Mouse (Mus musculus) gastrocnemius, postnatal 36 days (tissue): ENCODE measurements around the gene Coil. TPM values are rescaled to one million over a fixed set of nuclear protein-coding genes. Genes with fewer than 3 reads are reported as not detected.

Experiments used
- DNase-seq, 2 experiments: peaks; one replicate each; pipeline ENCODE4 v3.0.0; 2022
- intact Hi-C: fragments of 180-260 bp; cut with DNase I; formaldehyde crosslinking; loops from one replicate; pipeline ENCODE4 v1.15.1; 2025
- total RNA-seq, 2 experiments: library from RNA; stranded (reverse); gene quantifications; 2 replicates each; pipeline ENCODE4 v1.2.3; 2021

Gene Coil
- total RNA-seq, 2 experiments from 2014 or later: 3.3 to 3.8 TPM

GRCm38 (mm10) chr11:89000527-89000819 is 30.4 kb downstream of the Coil start:
- intact Hi-C loops: no loop called here
- no peak for DNase-seq

DNA sequence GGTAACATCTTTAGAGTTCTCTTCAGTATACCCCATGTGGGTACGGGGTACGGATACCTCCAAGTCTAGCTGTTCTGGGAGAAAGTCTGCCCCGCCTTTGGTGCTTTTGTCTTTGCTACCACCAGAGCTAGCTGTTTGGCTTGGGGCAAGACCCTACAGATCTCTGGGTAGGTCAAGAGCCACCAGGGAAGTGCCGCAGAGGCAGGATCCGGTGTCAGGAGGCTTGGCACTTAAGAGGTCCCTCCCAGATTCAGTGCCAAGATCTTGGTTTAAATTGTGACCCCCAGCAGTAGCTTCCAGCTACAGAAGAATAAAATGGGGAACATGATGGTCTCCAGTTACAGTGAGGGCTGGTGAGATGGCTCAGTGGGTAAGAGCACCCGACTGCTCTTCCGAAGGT is 31.5 kb downstream of the Coil start:
- intact Hi-C loops: no loop called here
- DNase-seq: no peak

DNA sequence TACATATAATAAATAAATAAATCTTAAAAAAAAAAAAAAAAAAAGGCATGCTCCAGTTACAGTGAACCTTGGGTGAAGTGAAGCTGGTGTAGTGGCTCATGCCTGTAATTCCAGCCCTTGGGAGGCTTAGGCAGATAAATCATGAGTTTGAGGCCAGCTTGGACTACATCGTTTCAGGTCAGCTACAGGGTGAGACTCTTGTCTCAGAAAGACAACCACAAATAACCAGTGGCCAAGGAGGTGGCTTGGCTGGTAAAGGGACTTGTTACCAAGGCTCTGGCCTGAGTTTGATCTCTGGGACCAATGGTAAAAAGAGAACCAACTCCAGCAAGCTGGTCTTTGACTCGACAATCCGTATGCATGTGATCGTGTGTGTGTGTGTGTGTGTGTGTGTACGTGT is 32.0 kb downstream of the Coil start:
- DNase-seq: no peak
- intact Hi-C loops: no loop called here

- DNase-seq: no peak
- intact Hi-C loops: no loop called here
Measured at GRCm38 (mm10) chr11:89002621-89003020, 32.6 kb downstream of the Coil start.

- no peak for DNase-seq
- intact Hi-C loops: no loop called here
Measured at GRCm38 (mm10) chr11:89003078-89003477, 33.0 kb downstream of the Coil start.

DNA sequence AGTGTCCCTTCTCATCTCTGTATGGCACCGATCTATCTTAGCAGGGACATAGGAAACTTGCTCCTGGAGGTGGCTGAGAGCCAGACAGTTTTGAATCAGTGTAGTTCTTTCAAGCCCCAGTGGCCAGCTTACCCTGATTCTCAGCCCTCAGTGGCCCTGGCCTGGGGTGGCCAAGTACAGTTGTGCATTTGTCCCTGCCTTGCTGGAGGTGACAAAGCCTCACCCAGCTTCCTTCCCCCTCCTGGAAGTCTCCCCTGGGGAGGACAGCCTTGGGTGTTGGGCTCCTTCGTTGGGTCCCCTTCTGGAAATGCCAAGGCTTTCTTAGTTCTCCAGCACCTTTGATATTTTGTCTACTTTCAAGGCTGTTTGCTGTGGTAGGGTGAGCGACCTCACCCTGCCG is 33.7 kb downstream of the Coil start:
- DNase-seq: no peak
- intact Hi-C loops: no loop called here

GRCm38 (mm10) chr11:89005473-89005872 is 35.4 kb downstream of the Coil start:
- intact Hi-C loops: no loop called here
- no peak for DNase-seq

GRCm38 (mm10) chr11:89006404-89006803 is 36.4 kb downstream of the Coil start:
- no peak for DNase-seq
- intact Hi-C loops: no loop called here

DNA sequence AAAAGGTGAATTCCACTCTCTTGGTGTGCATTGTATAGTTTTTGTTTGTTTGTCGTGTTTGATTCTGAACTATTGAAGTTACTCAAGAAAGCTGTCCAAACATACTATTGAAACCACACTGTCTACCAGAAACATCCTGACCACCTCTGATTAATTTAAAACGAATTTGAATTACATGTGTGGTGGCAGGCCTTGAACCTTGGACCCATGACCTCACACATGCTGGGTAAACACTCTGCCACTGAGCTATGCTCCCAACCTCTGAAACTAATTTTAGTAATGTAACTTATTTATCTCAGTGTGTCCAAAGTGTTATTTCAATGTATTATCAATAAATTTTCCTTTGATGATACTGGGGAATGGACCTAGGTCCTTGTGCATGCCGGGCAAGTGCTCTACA is 37.5 kb downstream of the Coil start:
- intact Hi-C loops: no loop called here

GRCm38 (mm10) chr11:89009066-89009465 is 39.0 kb downstream of the Coil start:
- DNase-seq: no peak
- intact Hi-C loops: no loop called here

More for the DNA sequence above, 37.5 kb downstream of the Coil start:
- DNase-seq: no peak

DNA sequence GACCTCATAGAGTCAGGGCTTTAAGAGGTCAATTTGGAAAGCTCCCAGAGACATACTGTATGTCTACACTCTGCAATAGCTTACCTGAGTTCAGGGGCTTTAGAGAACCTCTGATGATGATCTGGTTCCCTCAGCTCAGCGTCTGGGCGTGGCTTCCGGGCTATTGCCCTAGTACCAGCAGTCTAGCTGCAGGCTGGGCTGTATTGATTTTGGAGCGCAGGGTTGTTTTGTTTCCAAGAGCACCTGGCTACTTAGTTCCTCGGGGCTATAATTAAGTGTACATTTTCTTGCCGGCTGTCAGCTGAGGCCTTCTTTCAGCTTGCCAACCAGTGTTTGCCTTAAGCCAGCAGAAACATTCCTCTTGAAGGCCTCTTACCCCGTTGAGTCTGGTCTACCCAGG is 39.4 kb downstream of the Coil start:
- no peak for DNase-seq
- intact Hi-C loops: no loop called here

- DNase-seq: no peak
- intact Hi-C loops: no loop called here
Measured at GRCm38 (mm10) chr11:89012241-89012640, 42.2 kb downstream of the Coil start.

DNA sequence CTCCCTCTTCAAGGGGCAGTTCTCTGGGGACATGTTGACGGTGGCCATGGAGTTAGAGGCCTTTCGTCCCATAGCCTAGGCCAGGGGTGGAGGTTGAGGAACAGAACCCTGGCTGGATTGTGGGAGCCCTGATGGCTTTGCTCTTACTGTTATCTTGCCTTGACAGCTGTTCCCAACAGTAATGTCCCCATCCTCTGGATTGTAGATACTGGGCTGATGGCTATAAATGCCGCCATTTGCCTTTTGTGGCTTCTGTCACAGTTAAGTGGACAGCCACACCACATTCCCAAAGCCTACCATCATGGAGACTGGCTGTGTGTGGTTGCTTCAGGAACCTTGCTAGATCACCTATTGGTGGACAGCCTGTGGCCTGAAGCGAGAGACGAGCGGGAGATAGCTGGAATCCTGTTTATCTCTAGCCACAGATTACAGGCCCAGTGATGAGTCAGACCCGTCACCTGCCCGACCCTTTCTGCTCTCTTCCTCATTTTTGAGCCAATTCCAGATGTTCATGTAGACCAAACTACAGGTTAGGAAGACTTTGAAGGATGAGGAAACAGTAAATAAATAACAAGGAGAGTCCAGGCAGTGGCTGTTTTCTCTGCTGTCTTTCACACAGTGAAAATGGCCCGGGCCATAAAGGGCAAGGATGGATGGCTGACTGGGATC is 47.6 kb downstream of the Coil start:
- intact Hi-C loops: no loop called here
- no peak for DNase-seq

DNA sequence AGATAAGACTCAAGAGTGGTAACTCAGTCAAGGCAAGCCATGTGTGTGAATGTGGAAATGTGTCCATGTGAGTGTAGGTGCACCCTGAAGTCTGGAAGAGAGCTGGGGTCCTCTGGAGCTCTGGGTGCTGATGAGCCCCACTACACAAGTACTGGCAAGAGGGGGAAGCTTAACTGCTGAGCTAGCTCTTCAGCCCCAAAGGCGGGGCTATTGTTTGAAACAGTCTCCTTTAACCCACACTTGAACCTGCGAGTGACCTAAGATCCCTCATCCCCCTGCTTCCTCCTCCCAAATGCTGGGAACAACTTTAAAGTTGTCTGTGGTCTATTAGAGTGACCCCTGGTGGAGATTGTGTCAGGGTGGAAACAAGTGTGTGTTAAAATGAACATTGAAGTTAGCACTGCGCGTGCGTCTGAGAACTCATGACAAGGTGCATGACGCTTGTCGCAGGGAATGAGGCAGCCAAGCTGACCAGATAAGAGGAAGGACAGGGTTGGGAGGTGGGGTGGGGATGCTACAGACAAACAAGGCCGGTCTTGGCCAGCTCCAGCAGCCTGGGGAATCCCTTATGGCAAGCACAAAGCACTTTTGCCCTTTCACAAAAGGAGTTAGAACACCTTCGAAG is 50.7 kb downstream of the Coil start:
- intact Hi-C loops: no loop called here
- DNase-seq: no peak

DNA sequence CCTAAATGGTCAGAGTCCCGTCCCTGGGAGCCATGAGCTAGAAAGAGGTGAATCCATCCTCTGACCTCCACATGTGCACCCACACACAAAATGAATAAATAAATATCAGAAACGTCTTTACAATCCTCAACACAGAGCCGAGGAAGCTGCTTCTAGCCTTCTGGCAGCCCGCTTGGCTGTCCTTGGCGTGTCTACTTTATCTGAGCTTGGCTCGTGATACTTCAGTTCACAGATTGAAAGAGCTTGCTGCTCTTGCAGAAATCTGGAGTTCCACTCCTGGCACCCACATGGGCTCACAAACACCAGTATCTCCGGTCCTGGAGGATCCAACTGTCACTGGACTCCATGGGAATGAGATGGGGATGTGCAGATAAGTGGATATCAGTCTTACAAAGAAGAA is 51.6 kb downstream of the Coil start:
- intact Hi-C loops: no loop called here
- DNase-seq: no peak

GRCm38 (mm10) chr11:89022120-89022731 is 52.2 kb downstream of the Coil start:
- DNase-seq: no peak
- intact Hi-C loops: no loop called here

DNA sequence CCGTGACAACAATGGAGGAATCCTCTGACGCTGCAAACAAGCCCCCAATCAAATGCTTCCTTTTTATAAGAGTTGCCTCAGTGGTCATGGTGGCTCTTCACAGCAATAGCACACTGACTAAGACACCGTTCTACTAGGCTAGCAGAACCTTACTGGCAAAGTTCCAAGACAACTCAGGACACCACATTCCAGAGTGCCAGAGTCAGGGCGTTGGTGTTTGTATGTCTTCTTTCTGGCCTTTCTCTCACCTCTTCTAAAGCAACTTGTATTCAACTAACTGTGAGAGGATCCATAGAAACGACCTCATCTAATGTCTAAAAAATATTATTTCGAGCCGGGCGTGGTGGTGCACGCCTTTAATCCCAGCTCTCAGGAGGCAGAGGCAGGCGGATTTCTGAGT is 53.4 kb downstream of the Coil start:
- intact Hi-C loops: no loop called here
- DNase-seq: no peak

GRCm38 (mm10) chr11:89024181-89024881 is 54.3 kb downstream of the Coil start:
- intact Hi-C loops: no loop called here
- DNase-seq: peak; percentile 53 to 59

- intact Hi-C loops: no loop called here
- no peak for DNase-seq
Measured at GRCm38 (mm10) chr11:89025603-89026002, 55.6 kb downstream of the Coil start.

- intact Hi-C loops: no loop called here
- DNase-seq: no peak
Measured at GRCm38 (mm10) chr11:89026117-89026516, 56.1 kb downstream of the Coil start.

DNA sequence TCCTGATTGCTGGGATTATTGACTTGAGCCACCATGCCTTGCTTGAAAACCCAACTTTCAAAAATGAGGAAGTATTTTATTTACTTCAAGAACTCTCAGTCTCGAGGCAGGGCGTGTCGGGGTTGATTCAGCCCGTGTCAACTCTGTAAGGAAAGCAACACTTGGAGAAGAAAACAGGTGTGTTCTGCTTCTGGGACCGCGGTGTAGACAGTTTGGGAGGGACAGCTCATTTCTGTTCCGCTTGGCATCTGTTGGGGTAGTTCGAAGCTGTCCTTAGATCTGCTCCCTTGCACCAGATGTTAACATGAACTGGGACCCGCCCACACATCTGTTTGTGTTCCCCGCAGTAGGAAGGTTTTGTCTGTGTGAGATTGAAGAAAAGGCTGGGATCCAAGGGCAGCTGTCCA is 57.9 kb downstream of the Coil start:
- no peak for DNase-seq
- intact Hi-C loops: no loop called here
